ENCODE assay signal across 27 mouse cellular contexts in the genomic region with DNA sequence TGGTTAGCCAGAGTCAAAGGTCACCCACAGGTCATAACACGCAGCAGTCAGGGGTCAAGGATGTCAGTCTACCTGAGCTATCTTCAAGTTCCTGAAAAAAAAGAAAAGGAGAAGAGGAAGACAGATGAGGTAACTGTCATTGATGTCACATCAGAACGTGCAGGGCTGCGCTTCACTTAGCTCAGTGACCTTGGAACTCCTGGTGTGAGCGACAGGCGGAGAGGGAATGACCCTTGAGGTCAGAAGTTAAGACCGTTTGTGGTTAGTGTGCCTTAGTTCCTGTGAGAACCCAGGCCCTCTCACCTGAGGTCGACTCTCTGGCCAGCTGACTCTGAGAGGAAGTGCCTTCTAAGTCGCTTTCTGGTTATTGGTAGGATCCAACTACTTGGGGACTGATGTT. TPM values are rescaled to one million over a fixed set of nuclear protein-coding genes. Genes with fewer than 3 reads are reported as not detected.
DNase-seq lines count a peak whose midpoint lies in the region; ATAC-seq lines count a peak whose summit lies in the region.
"Had no signal": no experiment of that assay in that cellular context is flagged by ENCODE, and none has a peak within 500 bp of the region (broad histone marks: within the 10 kb centered on the region; RNA-seq: fewer than 3 reads in every experiment).

No protein-coding gene starts in this region.

- H3K4me1 ChIP-seq in liver, embryonic 13.5 days (replicated peaks) = peaks cover 84% of the 10 kb centered on the region
- no peaks in the 10 kb centered on the region for H3K4me1 ChIP-seq in hindbrain, embryonic 13.5 days (replicated peaks)
- H3K4me1 ChIP-seq: hindbrain, embryonic 12.5 days; limb, embryonic 12.5 days had no signal

- H3K9ac ChIP-seq in liver, embryonic 13.5 days = peak overlapping the region; percentile 69
- no peak overlapping the region for H3K9ac ChIP-seq in hindbrain, embryonic 13.5 days
- H3K9ac ChIP-seq: hindbrain, embryonic 12.5 days; limb, embryonic 12.5 days; midbrain, embryonic 15.5 days had no signal

- H3K4me2 ChIP-seq in liver, embryonic 13.5 days = no peak overlapping the region
- no peak overlapping the region for H3K4me2 ChIP-seq in hindbrain, embryonic 13.5 days
- H3K4me2 ChIP-seq: hindbrain, embryonic 12.5 days; limb, embryonic 12.5 days; midbrain, embryonic 15.5 days had no signal

- 39% methylated on average over 8 of the region's 8 CpGs for whole genome bisulfite sequencing in liver, embryonic 13.5 days (ENCODE audit: insufficient replicate concordance)
- 60% methylated on average over 8 of the region's 8 CpGs for WGBS in hindbrain, embryonic 13.5 days

- no peak for ATAC-seq in liver, embryonic 13.5 days (ENCODE audit: low read depth)
- peak; percentile 63 for ATAC-seq in monocyte, adult 5-6 weeks (replicated peaks; ENCODE audit: insufficient number of reproducible peaks, low FRiP score, low TSS enrichment, poor library complexity, severe bottlenecking)
- ATAC-seq in hindbrain, embryonic 13.5 days (ENCODE audit: low FRiP score) = no peak
- ATAC-seq: CD4-positive, CD25-positive, alpha-beta regulatory T cell, adult 4 months; midbrain, embryonic 15.5 days had no signal

- H3K9me3 ChIP-seq in liver, embryonic 13.5 days (replicated peaks) = no peaks in the 10 kb centered on the region
- no peaks in the 10 kb centered on the region for H3K9me3 ChIP-seq in hindbrain, embryonic 13.5 days
- H3K9me3 ChIP-seq: forebrain, embryonic 10.5 days; hindbrain, embryonic 12.5 days; limb, embryonic 12.5 days; midbrain, embryonic 15.5 days had no signal

- peak; percentile 79 for DNase-seq in A20 (ENCODE audit: low read depth, low spot score)
- peak; percentile 42 for DNase-seq in ES-CJ7 (ENCODE audit: low read depth, low spot score)
- no peak for DNase-seq in liver, embryonic 13.5 days
- DNase-seq in adrenal gland, postnatal 14 days = no peak
- no peak for DNase-seq in lung, postnatal 25 days (ENCODE audit: low spot score)
- no peak for DNase-seq in thymus, postnatal 14 days
- DNase-seq: cerebellum, adult 18-20 months; cerebellum, postnatal 36 days; gastrocnemius, postnatal 25 days; heart, postnatal 14 days; kidney, adult 9 months; kidney, postnatal 25 days; right cerebral cortex, postnatal 25 days had no signal

- no peaks in the 10 kb centered on the region for H3K27me3 ChIP-seq in liver, embryonic 13.5 days
- H3K27me3 ChIP-seq in hindbrain, embryonic 13.5 days = no peaks in the 10 kb centered on the region
- H3K27me3 ChIP-seq: hindbrain, embryonic 12.5 days; limb, embryonic 12.5 days; midbrain, embryonic 15.5 days had no signal

- H3K36me3 ChIP-seq in liver, embryonic 13.5 days = no peaks in the 10 kb centered on the region
- H3K36me3 ChIP-seq in hindbrain, embryonic 13.5 days = no peaks in the 10 kb centered on the region
- H3K36me3 ChIP-seq: forebrain, embryonic 10.5 days; hindbrain, embryonic 12.5 days; limb, embryonic 12.5 days; midbrain, embryonic 15.5 days had no signal

- H3K27ac ChIP-seq in liver, embryonic 13.5 days = peak overlapping the region; percentile 93
- no peak overlapping the region for H3K27ac ChIP-seq in hindbrain, embryonic 13.5 days
- H3K27ac ChIP-seq: hindbrain, embryonic 12.5 days; left cerebral cortex, adult 2 months; limb, embryonic 12.5 days; midbrain, embryonic 15.5 days had no signal

- no peak overlapping the region for H3K4me3 ChIP-seq in liver, embryonic 13.5 days (replicated peaks)
- H3K4me3 ChIP-seq in hindbrain, embryonic 13.5 days = no peak overlapping the region
- H3K4me3 ChIP-seq: forebrain, embryonic 10.5 days; hindbrain, embryonic 12.5 days; left cerebral cortex, adult 2 months; limb, embryonic 12.5 days; midbrain, embryonic 15.5 days had no signal

RNA-seq across cellular contexts. Expression of a gene that starts 20.1 kb away (rescaled TPM):
- polyA plus RNA-seq in liver, embryonic 13.5 days (2015; fragmentation: Nextera tagmentation; extraction: Ambion mirVana) = 105 and 110 TPM in 2 replicates
- total RNA-seq in monocyte, adult 5-6 weeks (2017) = 698 to 1,062 TPM (median 980 TPM) in 3 replicates
- 104 and 129 TPM in 2 replicates for total RNA-seq in adrenal gland, postnatal 14 days (2021)
- polyA plus RNA-seq in hindbrain, embryonic 13.5 days (2015; fragmentation: Nextera tagmentation; extraction: Ambion mirVana) = 12.7 and 13.8 TPM in 2 replicates

RNA-seq across cellular contexts. Expression of a gene that starts 38.7 kb away (rescaled TPM):
- polyA plus RNA-seq in liver, embryonic 13.5 days (2015; fragmentation: Nextera tagmentation; extraction: Ambion mirVana) = not detected in 2 replicates
- not detected in 3 replicates for total RNA-seq in monocyte, adult 5-6 weeks (2017)
- total RNA-seq in adrenal gland, postnatal 14 days (2021) = not detected in 2 replicates
- not detected in 2 replicates for polyA plus RNA-seq in hindbrain, embryonic 13.5 days (2015; fragmentation: Nextera tagmentation; extraction: Ambion mirVana)
- total RNA-seq: adrenal gland, postnatal 4 days; gastrocnemius, postnatal 25 days; heart, postnatal 14 days; layer of hippocampus, adult 8-10 months; left cerebral cortex, adult 2 months; megakaryocyte-erythroid progenitor cell, adult 5-6 weeks had no signal
- polyA plus RNA-seq: CD4-positive, CD25-positive, alpha-beta regulatory T cell, adult 4 months; forebrain, embryonic 10.5 days; hindbrain, embryonic 12.5 days; intestine, embryonic 14.5 days; limb, embryonic 12.5 days; lung, embryonic 16.5 days; midbrain, embryonic 15.5 days; stomach, embryonic 16.5 days had no signal

RNA-seq across cellular contexts. Expression of a gene that starts 38.9 kb away (rescaled TPM):
- polyA plus RNA-seq in liver, embryonic 13.5 days (2015; fragmentation: Nextera tagmentation; extraction: Ambion mirVana) = 3.2 and 4.9 TPM in 2 replicates
- total RNA-seq in monocyte, adult 5-6 weeks (2017) = 7.9 to 22.0 TPM (median 8.4 TPM) in 3 replicates
- total RNA-seq in adrenal gland, postnatal 14 days (2021) = 23.7 and 24.6 TPM in 2 replicates
- polyA plus RNA-seq in hindbrain, embryonic 13.5 days (2015; fragmentation: Nextera tagmentation; extraction: Ambion mirVana) = 22.1 and 22.8 TPM in 2 replicates

RNA-seq across cellular contexts. Expression of a gene that starts 41.5 kb away (rescaled TPM):
- polyA plus RNA-seq in liver, embryonic 13.5 days (2015; fragmentation: Nextera tagmentation; extraction: Ambion mirVana) = 0.23 TPM in 2 replicates
- not detected in 3 replicates for total RNA-seq in monocyte, adult 5-6 weeks (2017)
- not detected in 2 replicates for total RNA-seq in adrenal gland, postnatal 14 days (2021)
- polyA plus RNA-seq in hindbrain, embryonic 13.5 days (2015; fragmentation: Nextera tagmentation; extraction: Ambion mirVana) = 1.6 and 1.8 TPM in 2 replicates
- total RNA-seq: gastrocnemius, postnatal 25 days; heart, postnatal 14 days; layer of hippocampus, adult 8-10 months; left cerebral cortex, adult 2 months; megakaryocyte-erythroid progenitor cell, adult 5-6 weeks had no signal

Comparison
In these comparisons a context has a peak if more than half of its experiments do, and no peak if none do; other contexts are left out.
1. DNase-seq: peak in A20 (single experiment) and ES-CJ7 (single experiment); none in liver, embryonic 13.5 days (single experiment), adrenal gland, postnatal 14 days (single experiment), lung, postnatal 25 days (single experiment) and thymus, postnatal 14 days (single experiment).